Mouse (Mus musculus) MEL (cell line): ENCODE data around the gene Sdsl. TPM values are rescaled to one million over a fixed set of nuclear protein-coding genes. Genes with fewer than 3 reads are reported as not detected.

ENCODE experiments used
- DNase-seq: peaks from one replicate; pipeline ENCODE4 v3.0.0; 2011; ENCODE audit warnings: low read depth, low spot score
- H3K27ac ChIP-seq: 2 replicates; pipeline ENCODE4 v1.5.1; 2012; ENCODE audit warnings: low read depth, mild to moderate bottlenecking, control low read depth, low read length, moderate library complexity; ENCODE audit not compliant: control insufficient read depth
- H3K27me3 ChIP-seq, 2 experiments: fragments of 150-350 bp in 1 of 2; sonication (generic) in 1 of 2; 2 replicates each; pipeline ENCODE4 v1.6.1; 2012; ENCODE audit warnings: low read length in 2 of 2, mild to moderate bottlenecking in 2 of 2, improper control_type of control experiment in 1 of 2, moderate library complexity in 1 of 2; ENCODE audit not compliant: insufficient read depth in 2 of 2, control insufficient read depth in 1 of 2
- H3K36me3 ChIP-seq, 2 experiments: 2 replicates each; pipeline ENCODE4 v1.6.1; 2012 to 2014; ENCODE audit warnings: low read length in 2 of 2, improper control_type of control experiment in 1 of 2, inconsistent platforms in 1 of 2, mild to moderate bottlenecking in 1 of 2; ENCODE audit not compliant: insufficient read depth in 2 of 2, control insufficient read depth in 1 of 2
- H3K4me1 ChIP-seq, 2 experiments: fragments of 150-350 bp in 1 of 2; sonication (generic) in 1 of 2; 2 replicates each; pipeline ENCODE4 v1.6.1; 2012; ENCODE audit warnings: low read length in 2 of 2, improper control_type of control experiment in 1 of 2, mild to moderate bottlenecking in 1 of 2; ENCODE audit not compliant: insufficient read depth in 2 of 2, control insufficient read depth in 1 of 2
- H3K4me3 ChIP-seq, 2 experiments: fragments of 150-350 bp in 1 of 2; sonication (generic) in 1 of 2; 2 replicates each; pipeline ENCODE4 v1.5.1; 2012; ENCODE audit warnings: low read depth in 2 of 2, low read length in 2 of 2, mild to moderate bottlenecking in 2 of 2, moderate library complexity in 2 of 2, control low read depth in 1 of 2, improper control_type of control experiment in 1 of 2; ENCODE audit not compliant: control insufficient read depth in 1 of 2, insufficient read depth in 1 of 2
- H3K79me2 ChIP-seq: 2 replicates; pipeline ENCODE4 v1.6.1; 2012; ENCODE audit warnings: mild to moderate bottlenecking, low read length, moderate library complexity; ENCODE audit not compliant: control insufficient read depth, poor library complexity, insufficient read depth
- H3K9ac ChIP-seq: 2 replicates; pipeline ENCODE4 v1.6.1; 2012; ENCODE audit warnings: low read depth, mild to moderate bottlenecking, control low read depth, low read length, moderate library complexity; ENCODE audit not compliant: control insufficient read depth, poor library complexity, severe bottlenecking
- H3K9me3 ChIP-seq: fragments of 150-350 bp; sonication (generic); replicated peaks from 2 replicates; pipeline ENCODE4 v1.6.1; 2012; ENCODE audit warnings: mild to moderate bottlenecking, low read length, improper control_type of control experiment, moderate library complexity; ENCODE audit not compliant: insufficient read depth
- BHLHE40 ChIP-seq: IDR thresholded peaks from 2 replicates; pipeline ENCODE4 v1.6.1; 2012; ENCODE audit warnings: low read depth, mild to moderate bottlenecking, inconsistent platforms, low read length, improper control_type of control experiment, borderline replicate concordance
- CHD2 ChIP-seq: IDR thresholded peaks from 2 replicates; pipeline ENCODE4 v1.6.1; 2011; ENCODE audit warnings: low read length, improper control_type of control experiment
- CTCF ChIP-seq, 3 experiments: IDR thresholded peaks in 2 of 3; conservative IDR thresholded peaks in 1 of 3; 2 replicates each; pipeline ENCODE4 v1.5.1; 2011 to 2012; ENCODE audit warnings: low read length in 3 of 3, low read depth in 2 of 3, mild to moderate bottlenecking in 2 of 3, improper control_type of control experiment in 1 of 3, inconsistent platforms in 1 of 3, mixed read lengths in 1 of 3, moderate library complexity in 1 of 3; ENCODE audit not compliant: control insufficient read depth in 1 of 3, insufficient read depth in 1 of 3, poor library complexity in 1 of 3, severe bottlenecking in 1 of 3
- ELF1 ChIP-seq: IDR thresholded peaks from 2 replicates; pipeline ENCODE4 v1.6.1; 2014; ENCODE audit warnings: low read depth, mild to moderate bottlenecking, inconsistent platforms, low read length, improper control_type of control experiment, moderate library complexity
- EP300 ChIP-seq, 2 experiments: IDR thresholded peaks; 2 replicates each; pipeline ENCODE4 v1.6.1; 2011; ENCODE audit warnings: improper control_type of control experiment in 2 of 2, low read length in 2 of 2, low read depth in 1 of 2, mild to moderate bottlenecking in 1 of 2
- ETS1 ChIP-seq: IDR thresholded peaks from 2 replicates; pipeline ENCODE4 v1.6.1; 2012; ENCODE audit warnings: low read depth, mild to moderate bottlenecking, inconsistent platforms, low read length, improper control_type of control experiment, moderate library complexity
- HCFC1 ChIP-seq: IDR thresholded peaks from 2 replicates; pipeline ENCODE4 v1.6.1; 2012; ENCODE audit warnings: low read depth, mild to moderate bottlenecking, inconsistent platforms, low read length, improper control_type of control experiment, moderate library complexity
- JUND ChIP-seq: IDR thresholded peaks from 2 replicates; pipeline ENCODE4 v1.6.1; 2011; ENCODE audit warnings: low read depth, mild to moderate bottlenecking, improper control_type of control experiment, low read length
- MAFK ChIP-seq: IDR thresholded peaks from 2 replicates; pipeline ENCODE4 v1.6.1; 2011; ENCODE audit warnings: low read depth, mild to moderate bottlenecking, low read length, improper control_type of control experiment, borderline replicate concordance
- MEF2A ChIP-seq: IDR thresholded peaks from 2 replicates; pipeline ENCODE4 v1.6.1; 2014; ENCODE audit warnings: low read depth, mild to moderate bottlenecking, inconsistent platforms, low read length, improper control_type of control experiment; ENCODE audit not compliant: poor library complexity, insufficient replicate concordance, severe bottlenecking; ENCODE audit errors: extremely low read depth
- MXI1 ChIP-seq: IDR thresholded peaks from 2 replicates; pipeline ENCODE4 v1.6.1; 2011; ENCODE audit warnings: mild to moderate bottlenecking, low read depth, low read length, improper control_type of control experiment
- MYC ChIP-seq: IDR thresholded peaks from 2 replicates; pipeline ENCODE4 v1.6.1; 2011; ENCODE audit warnings: low read depth, mild to moderate bottlenecking, low read length, improper control_type of control experiment, moderate library complexity
- NELFE ChIP-seq: IDR thresholded peaks from 2 replicates; pipeline ENCODE4 v1.6.1; 2011; ENCODE audit warnings: low read depth, low read length, improper control_type of control experiment
- NRF1 ChIP-seq: IDR thresholded peaks from 2 replicates; pipeline ENCODE4 v1.6.1; 2014; ENCODE audit warnings: low read depth, mild to moderate bottlenecking, inconsistent platforms, low read length, improper control_type of control experiment, moderate library complexity; ENCODE audit not compliant: poor library complexity, insufficient read depth, severe bottlenecking
- POLR2AphosphoS5 ChIP-seq: IDR thresholded peaks from 2 replicates; pipeline ENCODE4 v1.6.1; 2012; ENCODE audit warnings: low read depth, borderline replicate concordance, mild to moderate bottlenecking, inconsistent platforms, low read length, moderate library complexity, mixed read lengths
- RAD21 ChIP-seq: IDR thresholded peaks from 2 replicates; pipeline ENCODE4 v1.6.1; 2011; ENCODE audit warnings: mild to moderate bottlenecking, low read depth, low read length, improper control_type of control experiment
- SMC3 ChIP-seq: IDR thresholded peaks from 2 replicates; pipeline ENCODE4 v1.6.1; 2011; ENCODE audit warnings: low read depth, low read length, improper control_type of control experiment
- TAL1 ChIP-seq: IDR thresholded peaks from 2 replicates; pipeline ENCODE4 v1.6.1; 2012; ENCODE audit warnings: mild to moderate bottlenecking, inconsistent platforms, low read length, moderate library complexity, mixed read lengths
- TBP ChIP-seq: IDR thresholded peaks from 2 replicates; pipeline ENCODE4 v1.8.0; 2011; ENCODE audit warnings: low read depth, low read length, improper control_type of control experiment
- TCF12 ChIP-seq: IDR thresholded peaks from 2 replicates; pipeline ENCODE4 v1.6.1; 2014; ENCODE audit warnings: low read depth, mild to moderate bottlenecking, inconsistent platforms, low read length, improper control_type of control experiment, moderate library complexity
- UBTF ChIP-seq: IDR thresholded peaks from 2 replicates; pipeline ENCODE4 v1.6.1; 2012; ENCODE audit warnings: low read depth, mild to moderate bottlenecking, inconsistent platforms, low read length, improper control_type of control experiment, moderate library complexity, borderline replicate concordance; ENCODE audit not compliant: insufficient read depth
- ZKSCAN1 ChIP-seq: IDR thresholded peaks from 2 replicates; pipeline ENCODE4 v1.6.1; 2012; ENCODE audit warnings: low read depth, mild to moderate bottlenecking, inconsistent platforms, low read length, improper control_type of control experiment, moderate library complexity
- ZMIZ1 ChIP-seq: IDR thresholded peaks from 2 replicates; pipeline ENCODE4 v1.6.1; 2012; ENCODE audit warnings: low read depth, mild to moderate bottlenecking, inconsistent platforms, low read length, improper control_type of control experiment, moderate library complexity
- polyA plus RNA-seq, 2 experiments: library from polyadenylated mRNA; stranded (reverse) in 1 of 2; unstranded in 1 of 2; fragments of >175 nt in 1 of 2; fragments of >200 nt in 1 of 2; gene quantifications; 2 replicates each; pipeline versions ENCODE4 v1.2.1 to v1.2.4; 2012; ENCODE audit warnings: low replicate concordance in 2 of 2, low read depth in 1 of 2; ENCODE audit not compliant: insufficient read length in 2 of 2, insufficient read depth in 1 of 2, missing spikeins in 1 of 2
- total RNA-seq: library from RNA; depleted of rRNA; stranded (reverse); fragments of 300-350 nt; gene quantifications from 2 replicates; pipeline ENCODE4 v1.2.3, GENCODE M21; 2012

Gene Sdsl
- total and polyA plus RNA-seq, 3 experiments, result 12.1 to 21.0 TPM; not detected in 1

DNA sequence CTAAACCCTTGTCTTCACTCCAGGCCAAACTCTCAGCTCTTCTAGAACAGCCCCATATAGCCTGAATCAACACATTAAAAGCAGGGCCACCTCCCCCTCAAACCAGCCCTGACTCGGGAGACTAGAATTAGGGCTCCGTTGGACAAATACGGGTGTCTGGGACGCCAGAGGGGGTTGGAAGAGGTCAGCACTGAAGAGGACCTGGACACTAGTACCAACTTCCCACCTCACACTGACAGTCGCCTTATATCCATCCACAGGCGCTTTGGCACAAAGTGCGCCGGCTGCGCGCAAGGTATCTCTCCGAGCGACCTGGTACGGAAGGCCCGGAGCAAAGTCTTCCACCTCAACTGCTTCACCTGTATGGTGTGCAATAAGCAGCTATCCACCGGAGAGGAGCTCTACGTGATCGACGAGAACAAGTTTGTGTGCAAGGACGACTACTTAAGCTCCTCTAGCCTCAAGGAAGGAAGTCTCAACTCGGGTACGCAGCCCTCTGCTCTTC, 38.3 kb downstream of the Sdsl start:
- Histone ChIP-seq H3K27me3 (no peaks in the 10 kb centered on the region), H3K9me3 (no peaks in the 10 kb centered on the region), H3K36me3 (no peaks in the 10 kb centered on the region), H3K79me2 (no peaks in the 10 kb centered on the region), H3K27ac (no peak overlapping the region), H3K9ac (no peak overlapping the region), H3K4me3 (no peak overlapping the region), H3K4me1 (no peaks in the 10 kb centered on the region)
- TF ChIP-seq ZMIZ1 (no peak), TBP (no peak), UBTF (no peak), NRF1 (no peak), NELFE (no peak), MXI1 (no peak), ZKSCAN1 (no peak), MYC (no peak), RAD21 (no peak), BHLHE40 (no peak), SMC3 (no peak), ELF1 (no peak), POLR2AphosphoS5 (no peak), MEF2A (no peak)
- no peak for DNase-seq

DNA sequence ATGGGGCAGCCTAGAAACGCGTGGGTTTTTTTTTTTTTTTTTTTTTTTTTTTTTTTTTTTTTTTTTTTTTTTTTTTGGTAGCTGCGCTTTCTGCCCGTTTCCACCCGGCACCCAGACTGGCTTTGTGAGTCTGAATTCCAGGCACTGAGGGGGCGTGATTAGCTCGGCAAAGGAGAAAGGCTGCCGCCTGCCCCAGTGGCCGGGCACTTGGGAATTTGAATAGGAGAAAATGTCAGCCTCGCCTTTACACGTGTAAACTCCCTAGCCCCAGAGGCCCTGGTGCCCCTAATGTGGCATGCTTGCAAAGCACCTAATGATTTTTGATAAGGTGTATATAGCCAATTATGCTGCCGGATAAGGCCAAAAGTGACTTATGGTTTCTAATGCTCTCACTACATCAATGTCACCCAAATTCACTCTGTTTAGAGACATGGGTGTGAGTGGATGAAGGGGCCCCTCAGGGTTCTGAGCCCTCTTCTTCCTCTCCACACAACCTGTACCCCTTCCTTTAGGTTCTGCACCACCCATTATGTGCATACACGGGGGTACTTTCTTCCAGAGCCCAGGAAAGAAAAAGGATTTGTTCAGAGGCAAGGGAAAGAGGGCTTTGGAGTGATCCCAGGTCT, 39.4 kb downstream of the Sdsl start:
- H3K36me3 ChIP-seq, result no peaks in the 10 kb centered on the region
- no peaks in the 10 kb centered on the region for H3K27me3 ChIP-seq
- no peak overlapping the region for H3K27ac ChIP-seq
- no peaks in the 10 kb centered on the region for H3K4me1 ChIP-seq
- no peak for DNase-seq
- H3K9me3 ChIP-seq, result no peaks in the 10 kb centered on the region
- no peak overlapping the region for H3K9ac ChIP-seq
- TF ChIP-seq EP300 (IDR thresholded peaks at IDR 0.05; ENCODE audit: low read depth in 1 of 2, low read length in 2 of 2), result no peak
- no peak for TF ChIP-seq ZKSCAN1
- TF ChIP-seq MEF2A, result no peak
- no peak for TF ChIP-seq TAL1
- no peak for TF ChIP-seq TCF12
- TF ChIP-seq JUND, result no peak
- no peak for TF ChIP-seq CTCF (IDR thresholded peaks at IDR 0.05 in 2 of 3, conservative IDR thresholded peaks at IDR 0.05 in 1 of 3; ENCODE audit: control insufficient read depth in 1 of 3, insufficient read depth in 1 of 3, low read depth in 2 of 3, low read length in 3 of 3, poor library complexity in 1 of 3, severe bottlenecking in 1 of 3)
- no peak for TF ChIP-seq UBTF
- TF ChIP-seq HCFC1, result no peak
- no peak for TF ChIP-seq MAFK
- TF ChIP-seq CHD2, result no peak
- no peak for TF ChIP-seq ELF1
- TF ChIP-seq ETS1, result no peak
- TF ChIP-seq TBP, result no peak
- H3K79me2 ChIP-seq, result no peaks in the 10 kb centered on the region
- H3K4me3 ChIP-seq, result no peak overlapping the region
